Mouse (Mus musculus) NIH3T3 (cell line): Measurements from ENCODE around the gene Tmem255a.

Experiments
- DNase-seq: peaks from one replicate; pipeline ENCODE4 v3.0.0-alpha.2; 2012; ENCODE audit warnings: low read depth

The Tmem255a gene

DNA sequence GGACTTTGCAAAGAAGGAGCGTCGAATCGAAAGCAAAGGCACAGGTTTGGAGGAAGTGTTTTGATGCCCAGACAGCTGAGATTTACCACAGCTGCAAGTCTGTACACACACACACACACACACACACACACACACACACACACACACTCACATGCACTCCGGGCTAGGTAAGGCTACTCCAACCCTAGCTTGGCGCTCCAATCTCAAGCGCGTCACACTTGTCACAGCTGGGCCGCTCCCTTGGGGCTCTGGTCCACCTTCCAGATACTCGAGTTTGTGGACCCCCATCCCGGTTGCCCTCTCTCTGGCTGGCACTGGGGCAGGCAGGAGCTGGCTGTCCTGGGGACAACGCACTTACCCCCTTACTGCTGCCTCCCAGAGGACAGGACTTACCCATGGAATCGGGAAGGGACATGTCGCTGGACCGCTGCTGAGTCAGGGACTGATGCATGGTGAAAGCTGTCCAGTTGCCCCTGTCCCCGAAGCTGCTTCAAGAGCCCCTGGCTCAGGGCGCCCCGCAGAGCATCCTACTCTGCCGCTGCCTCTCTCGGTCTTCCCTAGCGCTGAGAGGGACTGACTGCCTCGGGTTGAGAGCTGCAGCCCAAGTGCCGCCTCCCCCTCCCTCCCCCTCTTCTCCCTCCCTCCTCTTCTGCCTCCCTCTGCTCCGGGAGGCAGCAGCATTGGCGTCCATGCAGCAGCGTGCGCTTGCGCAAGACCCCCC lies at the start of gene Tmem255a:
Tmem255a (minus strand) TSS at position 589 of the 721 bp plus-strand sequence.
- DNase-seq = peak; percentile 54

DNA sequence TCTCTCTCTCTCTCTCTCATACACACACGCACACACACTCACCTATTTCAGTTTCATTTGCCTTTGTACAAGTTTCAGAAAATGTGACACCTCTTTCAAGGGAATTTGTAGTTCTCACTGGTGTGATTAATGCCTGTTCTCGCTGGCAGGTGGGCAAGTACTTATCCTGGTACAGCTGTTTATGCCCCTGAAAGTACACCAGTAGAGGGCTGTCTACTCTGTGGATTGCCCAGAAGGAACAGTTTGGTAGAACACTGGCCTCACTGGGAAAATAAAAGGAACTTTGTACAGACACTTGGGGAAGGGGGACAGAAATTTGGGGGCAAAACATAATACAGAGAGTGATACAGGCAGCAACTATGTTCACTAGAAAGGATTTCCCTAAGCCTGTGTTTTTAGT lies 7.4 kb upstream of the Tmem255a start:
- DNase-seq = no peak

DNA sequence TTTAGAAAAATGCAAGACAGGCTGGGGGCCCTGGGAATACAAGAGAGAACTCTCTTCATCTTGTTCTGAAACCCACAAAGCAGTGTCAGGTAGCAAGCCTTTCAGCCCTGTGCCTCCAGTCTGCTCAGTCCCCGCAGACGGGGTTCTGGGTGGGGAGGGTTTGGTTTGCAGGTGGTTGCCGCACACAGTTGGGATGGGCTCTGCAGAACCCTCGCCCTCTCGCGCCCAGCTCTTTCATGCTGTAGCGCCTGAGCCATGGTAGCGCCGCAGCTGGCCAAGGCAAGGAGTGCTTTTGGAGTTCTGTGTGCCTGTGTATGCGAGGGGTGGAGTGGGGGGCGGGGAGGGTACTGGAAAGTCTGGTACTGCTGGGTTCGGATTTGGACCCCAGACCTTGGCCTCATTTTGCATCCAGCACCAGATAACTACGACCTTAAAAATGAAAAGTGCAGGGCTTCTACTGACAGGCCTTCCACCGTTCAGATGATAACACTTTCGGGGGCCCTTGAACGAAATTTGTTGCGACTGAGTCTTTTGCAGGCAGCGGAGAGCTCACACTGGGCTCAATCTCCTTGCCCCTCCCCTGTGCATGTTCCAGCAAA lies 1.8 kb downstream of the Tmem255a start:
- no peak for DNase-seq

DNA sequence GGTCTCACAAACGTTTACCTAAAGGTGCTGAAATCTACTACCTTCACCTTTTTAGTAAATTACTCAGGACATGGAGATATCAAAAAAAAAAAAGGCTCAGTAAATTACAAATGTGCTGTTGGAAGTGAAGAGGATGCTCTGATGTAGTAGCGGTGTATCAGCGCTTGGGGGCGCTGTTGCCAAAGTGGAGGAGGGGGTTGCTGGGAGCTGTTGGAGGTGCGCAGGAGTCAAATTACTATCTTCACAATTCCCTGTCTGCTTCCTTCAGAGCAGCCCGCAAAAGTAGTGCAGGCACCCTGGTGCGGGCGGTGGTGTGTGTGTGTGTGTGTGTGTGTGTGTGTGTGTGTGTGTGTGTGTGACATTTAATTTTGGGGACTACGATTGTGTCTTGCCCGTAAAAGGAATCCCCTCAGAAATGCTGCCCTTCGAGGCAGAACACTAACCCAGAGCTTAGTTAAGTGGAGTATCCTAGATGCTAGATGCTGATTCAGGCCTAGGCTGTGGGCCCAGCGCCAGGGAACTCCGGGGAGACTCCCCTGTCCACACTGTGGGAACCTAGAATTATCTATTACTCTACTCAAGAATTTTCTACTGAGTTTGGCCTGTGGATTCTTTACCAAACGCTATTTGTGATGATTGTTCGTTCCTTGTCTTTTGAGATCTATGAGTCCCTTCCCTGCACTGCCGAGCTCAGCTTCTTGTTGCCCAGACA lies 2.4 kb downstream of the Tmem255a start:
- DNase-seq = peak; percentile 55

DNA sequence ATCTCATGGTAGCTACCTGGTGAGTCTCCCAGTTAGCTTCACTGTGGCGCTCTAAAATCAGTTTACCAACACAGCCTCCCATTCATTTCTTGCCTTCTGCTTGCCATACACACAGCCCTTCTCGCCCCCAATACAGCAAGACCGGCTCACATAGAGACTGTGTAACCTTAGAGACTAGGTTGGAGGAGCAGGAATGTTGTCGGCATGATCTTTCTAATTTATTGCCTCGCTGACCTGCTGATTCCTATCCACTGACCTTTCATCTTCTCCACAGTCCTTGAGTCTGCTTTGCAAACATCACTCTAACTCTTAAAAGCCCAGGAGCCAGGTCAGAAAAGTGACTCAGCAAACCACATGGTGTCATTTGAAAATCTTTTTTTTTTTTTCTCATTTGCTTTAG lies 4.6 kb downstream of the Tmem255a start:
- DNase-seq = no peak

DNA sequence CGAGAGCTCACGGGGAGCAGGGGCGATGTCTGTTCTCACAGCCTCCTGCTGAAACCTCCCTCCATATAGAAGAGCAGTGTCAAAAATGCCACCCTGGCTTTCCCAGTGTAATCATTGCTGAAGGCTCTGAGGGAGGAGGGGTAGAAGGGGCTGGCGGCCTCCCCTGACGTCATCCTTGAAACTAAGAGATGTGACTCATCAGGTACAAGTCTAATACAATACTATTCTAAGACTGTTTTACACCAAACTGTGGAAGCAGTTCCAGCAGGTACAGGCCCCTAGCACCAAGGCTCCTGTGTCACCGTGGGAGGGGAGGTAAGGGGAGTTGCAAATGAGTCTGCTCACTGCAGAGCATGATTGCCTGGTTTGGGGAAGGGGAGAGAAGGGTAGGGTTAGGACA lies 5.1 kb downstream of the Tmem255a start:
- DNase-seq = peak; percentile 25

DNA sequence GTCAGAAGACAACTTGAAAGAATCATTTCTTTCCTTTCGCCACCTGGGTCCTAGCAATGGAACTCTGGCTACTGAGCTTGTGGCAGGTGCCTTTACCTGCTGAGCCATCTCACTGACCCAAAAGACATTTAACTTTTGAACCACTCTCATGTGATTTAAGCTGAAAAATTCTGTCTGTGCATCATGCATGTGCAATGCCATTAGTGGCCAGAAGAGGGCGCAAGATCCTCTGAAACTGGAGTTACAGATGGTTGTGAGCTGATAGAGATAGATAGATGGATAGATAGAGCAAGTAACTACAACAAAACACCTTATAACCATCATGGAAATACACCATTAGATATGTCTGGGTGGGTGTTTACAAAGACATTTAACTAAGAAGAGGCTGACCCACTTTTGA lies 14.5 kb downstream of the Tmem255a start:
- peak; percentile 51 for DNase-seq

DNA sequence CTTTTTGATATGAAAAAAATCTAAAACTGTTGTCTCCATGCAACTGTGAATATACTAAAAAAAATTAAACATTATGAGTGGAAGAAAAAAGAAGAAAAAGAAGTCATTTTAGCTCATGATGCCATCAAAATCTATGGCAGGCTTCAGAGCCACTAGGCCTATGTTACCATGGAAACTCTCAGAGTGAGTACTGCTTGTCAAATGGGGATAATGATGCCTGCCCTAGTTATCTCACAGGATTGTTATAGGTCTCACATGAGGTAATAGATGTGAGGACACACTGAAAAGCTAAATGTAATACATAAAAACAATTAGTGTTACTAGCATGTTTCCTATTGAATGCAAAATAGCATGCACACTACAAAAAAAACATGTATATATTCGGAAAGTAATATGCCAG lies 22.4 kb downstream of the Tmem255a start:
- no peak for DNase-seq

DNA sequence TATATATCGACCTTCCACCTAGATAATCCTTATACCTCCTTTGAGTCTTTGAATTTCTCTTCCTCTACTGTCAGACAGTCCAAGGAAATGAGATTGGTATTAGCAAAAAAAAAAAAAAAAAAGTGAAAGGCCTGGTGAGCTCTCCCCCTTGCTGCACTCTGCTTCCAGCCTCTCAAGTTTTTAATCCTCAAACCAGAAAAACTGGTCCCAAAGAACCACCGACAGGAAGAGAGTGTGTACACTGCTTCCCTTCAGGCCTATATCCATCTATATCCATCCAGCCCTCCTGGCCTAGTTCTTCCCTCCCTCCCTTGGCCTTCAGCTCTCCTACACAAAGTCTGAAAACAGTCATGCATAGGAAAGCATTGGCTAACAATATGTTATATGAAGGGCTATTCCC lies 29.5 kb downstream of the Tmem255a start:
- no peak for DNase-seq

DNA sequence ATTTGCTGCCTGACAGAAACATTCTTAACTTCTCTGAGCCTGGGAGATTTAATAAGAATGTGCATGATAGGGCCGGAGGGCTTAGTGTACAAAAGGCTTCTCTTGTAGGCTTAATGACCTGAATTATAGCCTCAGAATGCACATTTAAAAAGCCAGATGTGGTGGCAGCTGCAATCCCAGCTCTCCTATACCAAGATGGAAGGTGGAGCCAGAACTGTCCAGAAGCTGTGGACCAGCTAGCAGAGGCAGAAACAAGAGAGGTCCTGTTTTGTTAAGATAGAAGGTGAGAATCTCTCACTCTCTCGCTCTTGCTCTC lies 34.6 kb downstream of the Tmem255a start:
- DNase-seq = no peak

DNA sequence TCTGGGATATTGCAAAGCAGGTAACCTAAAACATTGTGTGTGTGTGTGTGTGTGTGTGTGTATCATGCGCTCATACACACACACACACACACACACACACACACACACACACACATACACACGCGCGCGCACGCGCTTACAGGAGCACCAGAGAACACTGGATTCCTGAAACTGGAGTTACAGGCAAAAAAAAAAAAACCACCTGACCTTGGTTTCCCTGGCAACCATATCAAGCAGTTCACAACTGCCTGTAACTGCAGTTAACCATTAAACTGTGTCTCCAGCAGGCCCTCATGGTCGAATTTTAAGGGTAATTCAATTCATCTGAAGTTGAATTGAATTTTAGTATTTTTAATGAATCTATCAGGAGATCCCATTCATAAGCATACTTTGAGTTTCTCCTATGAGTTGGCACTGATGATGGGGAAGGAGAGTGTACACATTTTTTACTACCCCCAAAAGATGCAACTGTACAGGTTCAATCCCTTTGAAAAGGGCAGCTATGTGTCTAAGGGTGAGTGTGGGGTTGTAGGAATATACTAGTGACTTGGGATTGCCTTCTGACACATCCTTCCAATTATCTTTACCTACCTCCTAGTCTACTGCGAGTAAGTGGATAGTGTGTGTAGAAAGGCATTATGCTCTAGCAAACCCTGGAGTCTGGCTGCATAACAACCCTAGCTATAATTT lies 35.1 kb downstream of the Tmem255a start:
- DNase-seq = no peak

DNA sequence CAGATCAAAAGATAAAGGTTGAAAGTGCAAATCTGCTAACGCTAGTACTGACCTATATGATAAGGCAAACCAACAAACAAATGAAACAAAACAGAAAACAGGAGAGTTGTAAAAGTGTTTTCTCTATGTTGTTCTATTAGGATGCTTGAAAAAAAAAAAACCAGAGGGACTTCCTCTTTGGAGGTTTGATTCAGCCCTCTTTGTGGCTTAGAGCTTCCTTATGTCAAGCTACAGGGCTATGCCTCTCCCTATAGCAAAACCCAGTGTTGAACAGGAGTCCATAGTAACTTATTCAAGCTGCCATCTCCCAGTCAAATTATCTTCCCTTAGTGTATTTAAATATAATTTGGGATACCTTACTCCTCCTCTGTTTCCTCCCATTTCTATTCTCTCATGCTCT lies 44.8 kb downstream of the Tmem255a start:
- DNase-seq = no peak

DNA sequence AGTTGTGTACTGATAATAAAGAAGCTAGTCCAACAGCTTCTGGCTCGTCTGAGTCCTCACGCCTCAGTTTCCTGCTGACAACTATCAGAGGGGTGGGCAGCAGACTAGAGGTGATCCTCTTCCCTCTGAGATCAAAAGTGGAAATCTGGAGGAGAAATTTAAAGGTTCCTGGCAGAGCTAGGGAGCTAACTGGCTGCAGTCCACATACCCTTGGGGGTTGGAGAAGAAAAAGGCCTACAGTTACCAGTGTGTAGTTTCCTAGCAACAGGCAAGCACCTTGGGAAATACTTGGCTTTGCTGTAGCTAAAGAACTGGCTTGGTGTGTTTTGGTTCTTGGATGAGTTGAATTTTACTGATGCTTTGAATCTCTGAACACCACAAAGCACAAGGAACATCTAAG lies 50.4 kb downstream of the Tmem255a start:
- DNase-seq = peak; percentile 58

DNA sequence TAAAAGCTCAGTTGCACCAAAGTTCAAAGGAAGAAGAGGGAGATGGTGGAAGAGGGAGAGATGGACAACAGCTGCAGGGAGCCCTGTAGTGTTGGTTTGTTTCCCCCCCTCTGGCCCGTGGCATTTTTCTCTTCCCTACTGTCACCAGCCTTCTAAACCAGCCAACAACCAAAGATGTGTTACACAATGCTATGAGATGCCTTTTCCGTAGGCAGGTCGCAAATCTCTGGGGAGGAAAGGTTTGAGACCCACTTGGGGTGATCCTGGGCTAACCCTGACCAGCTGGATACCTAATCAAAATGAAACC lies 61.8 kb downstream of the Tmem255a start:
- peak; percentile 12 for DNase-seq

DNA sequence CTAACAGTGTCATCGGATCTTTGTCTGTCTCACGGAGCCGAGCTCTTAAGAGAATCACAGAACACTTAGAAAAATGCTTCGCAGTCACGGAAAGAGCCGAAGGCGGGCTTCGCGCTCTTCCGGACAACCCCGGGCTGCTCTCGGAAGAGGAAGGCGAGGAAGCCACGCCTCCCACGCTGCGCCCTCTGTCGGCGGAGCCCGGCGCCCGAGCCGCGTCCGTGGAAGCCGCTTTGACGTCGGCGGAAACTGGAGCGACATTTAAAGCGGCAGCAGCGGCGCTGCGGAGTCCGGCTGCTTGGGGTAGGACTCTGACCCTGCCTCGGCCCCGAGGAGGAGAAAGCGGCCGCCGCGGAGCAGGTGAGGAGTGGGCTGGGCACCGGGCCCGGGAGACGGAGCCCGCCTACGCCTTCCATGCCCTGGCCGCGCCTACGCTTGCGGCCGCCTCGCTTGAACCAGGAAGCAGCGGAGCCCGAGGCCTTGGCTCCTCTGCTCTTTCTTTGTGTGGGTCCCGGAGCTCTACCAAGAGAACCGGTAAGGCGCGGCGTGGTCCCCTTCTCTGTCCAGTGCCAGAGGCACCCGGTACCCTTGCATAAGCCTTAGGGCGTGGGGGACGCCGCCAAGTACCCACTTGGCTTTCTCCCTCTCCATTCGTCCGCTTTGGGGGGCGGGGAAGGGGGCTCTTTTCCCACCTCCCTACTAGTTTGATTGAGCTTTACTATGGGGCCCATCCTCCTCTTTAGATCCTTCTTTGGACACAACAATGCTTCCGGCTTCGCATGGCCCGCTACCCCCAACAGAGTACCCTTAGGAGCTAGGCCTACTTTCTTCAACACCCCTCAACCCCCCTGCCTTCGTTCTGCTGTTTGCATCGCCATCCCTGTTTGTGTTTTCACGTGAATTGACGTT lies 62.4 kb downstream of the Tmem255a start, which contains the start of gene Zbtb33:
Zbtb33 (plus strand) TSS at position 242 of the 906 bp plus-strand sequence.
- peak; percentile 93 for DNase-seq

DNA sequence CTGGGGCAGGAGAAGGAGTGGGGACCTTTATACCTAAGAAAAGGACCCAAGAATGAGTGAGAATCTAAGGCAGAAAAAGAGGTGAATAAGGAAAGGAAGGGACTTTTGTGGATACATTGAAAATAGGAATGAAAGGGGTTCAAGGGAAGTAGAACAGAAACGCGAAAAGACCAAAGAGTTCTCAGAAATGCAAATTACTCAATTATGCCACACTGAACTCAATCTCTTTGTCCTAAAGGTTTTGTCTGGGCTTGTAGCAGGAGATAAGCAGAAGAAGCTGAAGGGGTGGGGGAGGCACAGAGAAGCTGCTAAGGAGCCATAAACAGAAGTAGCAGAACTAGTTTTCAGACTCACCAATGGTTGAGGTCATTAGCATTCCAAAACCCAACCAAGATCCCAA lies 66.7 kb downstream of the Tmem255a start:
- no peak for DNase-seq

DNA sequence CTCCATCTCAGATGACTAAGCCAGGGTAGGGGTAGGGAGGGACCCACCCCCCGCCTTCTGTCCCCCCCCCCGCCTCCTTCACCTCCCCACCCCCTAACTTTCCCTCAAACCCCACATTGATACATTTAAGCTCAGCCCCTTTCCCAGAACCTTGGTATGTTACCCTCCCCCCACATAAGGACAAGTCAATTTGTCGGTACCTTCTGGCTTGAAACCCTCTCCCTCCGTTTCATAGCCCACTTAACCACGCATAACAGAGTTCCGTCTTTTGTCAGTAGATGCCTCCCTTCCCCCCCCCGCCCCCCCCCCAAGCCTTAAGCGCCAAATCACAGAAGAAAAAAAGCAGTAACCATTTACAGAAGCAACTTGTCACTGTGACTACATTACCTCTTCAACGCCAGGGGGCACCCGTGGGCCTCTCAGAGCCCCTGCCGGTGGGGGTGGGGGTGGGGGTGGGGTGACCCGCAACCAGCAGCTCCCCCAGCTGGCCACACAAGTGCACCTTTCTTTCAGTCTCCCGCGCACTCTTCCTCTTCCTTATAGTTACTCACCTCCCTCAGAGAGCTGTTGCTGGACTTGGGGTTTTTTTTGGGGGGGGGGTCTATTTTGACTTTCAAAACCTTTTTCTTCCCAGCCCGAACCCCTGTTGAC lies 70.5 kb downstream of the Tmem255a start:
- peak; percentile 76 for DNase-seq

DNA sequence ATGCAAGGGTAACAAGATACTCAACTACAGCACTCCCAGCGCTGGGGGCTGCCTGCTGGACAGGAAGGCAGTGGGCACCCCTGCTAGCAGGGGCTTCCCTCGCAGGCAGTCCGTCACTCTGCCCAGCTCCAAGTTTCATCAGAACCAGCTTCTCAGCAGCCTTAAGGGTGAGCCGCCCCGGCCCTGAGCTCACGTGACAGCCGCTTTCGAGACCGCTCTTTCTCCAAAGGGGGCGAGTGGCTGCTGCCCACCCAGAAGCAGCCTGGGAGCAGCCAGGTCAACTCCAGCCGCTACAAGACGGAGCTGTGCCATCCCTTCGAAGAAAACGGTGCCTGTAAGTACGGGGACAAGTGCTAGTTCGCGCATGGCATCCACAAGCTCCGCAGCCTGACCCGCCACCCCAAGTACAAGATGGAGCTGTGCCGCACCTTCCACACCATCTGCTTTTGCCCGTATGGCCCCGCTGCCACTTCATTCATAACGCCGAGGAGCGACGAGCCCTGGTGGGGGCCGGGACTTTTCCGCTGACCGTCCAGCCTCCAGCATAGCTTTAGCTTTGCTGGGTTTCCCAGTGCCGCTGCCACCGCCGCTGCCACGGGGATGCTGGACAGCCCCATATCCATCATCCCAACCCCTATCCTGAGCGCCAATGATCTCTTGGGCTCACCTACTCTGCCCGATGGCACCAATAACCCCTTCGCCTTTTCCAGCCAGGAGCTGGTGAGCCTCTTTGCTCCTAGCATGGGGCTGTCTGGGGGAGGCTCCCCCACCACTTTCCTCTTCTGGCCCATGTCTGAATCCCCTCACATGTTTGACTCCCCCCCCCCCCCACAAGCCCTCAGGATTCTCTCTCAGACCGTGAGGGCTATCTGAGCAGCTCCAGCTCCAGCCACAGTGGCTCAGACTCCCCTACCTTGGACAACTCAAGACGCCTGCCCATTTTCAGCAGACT lies 71.3 kb downstream of the Tmem255a start:
- DNase-seq = no peak

DNA sequence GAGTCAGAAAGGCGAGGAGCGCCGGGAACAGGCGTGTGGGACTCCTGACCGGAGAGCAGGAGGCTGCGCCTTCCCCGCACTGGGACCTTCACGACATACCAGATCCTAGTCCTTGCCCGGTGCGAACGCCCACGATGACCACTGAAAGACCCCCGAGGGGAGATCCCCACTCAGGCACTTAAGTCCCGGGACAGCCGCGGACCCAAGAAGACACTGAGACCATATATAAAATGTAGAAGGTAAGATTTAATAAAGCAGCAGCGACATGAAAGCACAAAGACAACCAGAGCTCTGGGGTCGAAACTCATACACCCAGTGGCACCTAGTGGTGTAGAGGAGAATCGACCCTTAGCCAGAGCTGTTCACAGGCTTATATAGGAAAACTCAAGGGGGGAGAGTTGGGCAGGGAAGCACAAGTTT lies 72.3 kb downstream of the Tmem255a start:
- peak; percentile 80 for DNase-seq

DNA sequence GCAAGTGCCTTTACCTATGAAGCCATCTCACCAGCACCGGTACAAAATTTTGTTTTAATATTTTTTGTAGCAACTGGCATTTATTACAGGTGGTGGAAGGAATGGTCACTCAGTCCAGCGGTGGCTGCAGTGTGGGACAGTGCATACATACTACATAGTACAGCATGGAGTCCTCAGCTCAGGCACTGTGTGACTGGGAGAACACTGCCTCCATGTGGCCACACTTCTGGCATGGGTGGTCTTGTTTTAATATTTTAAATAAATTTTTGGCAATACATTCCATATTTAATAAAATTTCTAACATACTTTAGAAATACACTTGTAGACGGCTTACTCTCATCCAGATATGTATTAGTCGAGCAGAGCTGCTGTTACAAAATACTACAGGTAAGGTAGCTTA lies 85.6 kb downstream of the Tmem255a start:
- no peak for DNase-seq
